Mouse (Mus musculus) hematopoietic stem cell, adult 5-6 weeks (primary cell): ENCODE measurements around the gene Mtg2. TPM values are rescaled to one million over a fixed set of nuclear protein-coding genes. Genes with fewer than 3 reads are reported as not detected.

Experiments used
- ATAC-seq, 2 experiments: fragments of 125-278 bp in 1 of 2; replicated peaks in 1 of 2; 2 replicates each; pipeline ENCODE4 v1.8.0; 2016 to 2017; ENCODE audit warnings: inconsistent platforms in 2 of 2, mild to moderate bottlenecking in 2 of 2, moderate number of reproducible peaks in 2 of 2, low read depth in 1 of 2, moderate TSS enrichment in 1 of 2; ENCODE audit not compliant: low FRiP score in 2 of 2, poor library complexity in 2 of 2, severe bottlenecking in 2 of 2, insufficient read depth in 1 of 2, low TSS enrichment in 1 of 2
- total RNA-seq: library from RNA; stranded (forward); fragments of 172-1452, 232-1000 nt; gene quantifications from 2 replicates; pipeline ENCODE4 v1.2.3, GENCODE M21; 2017

Gene Mtg2
- total RNA-seq, 1 experiment from 2014 or later: 17.3 TPM

DNA sequence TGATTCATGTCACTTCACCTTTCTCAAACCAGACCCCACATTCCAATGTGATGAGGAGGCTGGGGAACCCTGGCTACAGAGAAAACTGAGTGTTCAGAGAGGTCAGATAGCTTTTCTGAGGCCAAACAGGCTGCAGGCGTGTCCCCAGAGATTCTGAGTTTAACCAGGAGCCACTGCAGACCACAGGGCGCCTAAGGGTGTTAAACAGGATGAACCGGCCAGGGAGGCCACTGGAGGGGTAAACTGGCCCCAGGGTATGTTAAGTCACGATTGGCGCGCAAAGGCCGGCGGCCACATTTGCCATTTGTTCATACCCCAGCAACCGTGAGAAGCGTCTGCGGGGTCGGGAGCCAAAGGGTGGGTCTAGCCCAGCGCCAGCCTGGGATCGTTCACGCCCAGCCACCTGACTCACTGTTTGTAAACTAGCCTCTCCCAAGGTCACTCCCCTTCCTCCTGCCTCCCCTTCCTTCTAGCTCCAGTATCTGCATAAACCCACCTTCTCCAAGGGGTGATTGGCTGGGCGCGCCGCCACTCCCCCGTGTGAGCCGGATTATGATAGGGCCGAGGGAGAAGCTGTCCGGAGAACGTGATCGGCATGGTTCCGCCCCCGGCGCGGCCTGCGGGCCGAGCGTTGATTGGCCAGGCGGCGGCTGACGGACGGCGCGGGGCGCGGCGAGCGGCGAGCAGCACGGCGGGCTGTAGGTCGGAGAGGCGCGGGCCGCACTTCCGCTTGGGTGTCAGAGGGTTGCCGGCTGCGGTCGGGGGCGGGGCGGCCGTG, 48.5 kb downstream of the Mtg2 start, which contains the start of gene Osbpl2:
Osbpl2 (plus strand) TSS at position 646 of the 778 bp plus-strand sequence.
- ATAC-seq: peak; percentile 94 to 98

DNA sequence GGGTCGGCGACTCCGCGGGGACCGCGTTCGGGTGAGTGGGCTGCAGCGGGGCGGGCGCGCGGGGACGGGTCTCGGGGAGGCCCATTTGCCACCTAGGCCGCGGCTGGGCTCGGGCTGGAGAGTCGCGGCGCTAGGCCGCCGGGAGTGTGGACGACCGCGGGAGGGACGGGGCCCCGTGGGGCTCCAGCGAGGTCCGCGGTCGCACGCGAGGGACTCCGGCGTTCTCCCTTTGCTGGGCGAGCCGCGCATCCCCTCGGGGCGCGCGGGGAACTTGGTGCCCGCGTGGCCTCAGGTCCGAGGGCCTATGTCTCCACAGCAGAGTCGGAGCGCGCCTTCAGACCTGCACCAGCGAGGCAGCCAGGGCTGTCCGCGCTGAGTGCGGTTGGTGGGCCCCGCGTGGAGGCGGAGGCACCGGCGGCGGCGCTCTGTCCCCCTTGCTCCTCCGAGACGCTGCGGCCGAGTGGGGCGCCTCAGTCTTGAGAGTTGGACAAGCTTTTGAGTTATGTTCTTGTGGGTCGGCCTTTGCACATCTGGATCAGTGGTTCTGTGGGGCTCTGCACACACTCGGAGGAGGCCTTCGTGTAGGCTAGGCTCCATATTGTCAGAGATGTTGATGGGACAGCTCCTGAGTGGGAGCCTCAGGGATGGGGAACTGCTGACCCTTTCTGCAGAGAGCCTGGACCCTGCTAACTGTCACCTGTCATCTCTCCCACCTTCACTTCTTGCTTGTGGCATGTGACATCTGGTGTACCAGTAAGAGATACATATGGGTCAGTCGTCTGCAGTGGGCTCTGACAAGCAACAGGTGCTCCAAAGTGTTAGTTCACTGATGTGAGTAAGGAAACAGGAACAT, 49.3 kb downstream of the Mtg2 start:
- no peak; a peak in 1 of 4 replicates for ATAC-seq

DNA sequence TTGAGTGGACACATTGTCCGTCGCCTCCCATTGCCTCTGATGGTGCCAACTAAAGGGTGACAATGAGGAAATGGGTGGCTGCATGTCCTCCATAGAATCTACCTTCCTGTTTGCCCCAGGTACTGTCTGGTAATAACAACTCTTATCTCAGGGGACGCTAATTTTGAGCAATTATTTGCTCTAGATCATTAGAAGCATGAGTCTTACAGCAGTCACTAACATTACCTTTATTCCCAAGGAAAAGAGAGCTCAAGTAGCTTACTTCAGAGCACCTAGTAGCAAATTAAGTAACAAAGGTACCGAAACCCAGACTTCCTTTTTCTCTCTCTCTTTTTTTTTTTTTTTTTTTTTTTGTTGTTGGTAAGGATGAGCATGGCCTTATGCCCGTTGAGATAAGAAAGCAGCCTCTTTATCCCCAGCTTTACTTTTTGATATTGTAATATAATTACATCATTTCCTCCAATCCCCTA, 49.9 kb downstream of the Mtg2 start:
- ATAC-seq: no peak

DNA sequence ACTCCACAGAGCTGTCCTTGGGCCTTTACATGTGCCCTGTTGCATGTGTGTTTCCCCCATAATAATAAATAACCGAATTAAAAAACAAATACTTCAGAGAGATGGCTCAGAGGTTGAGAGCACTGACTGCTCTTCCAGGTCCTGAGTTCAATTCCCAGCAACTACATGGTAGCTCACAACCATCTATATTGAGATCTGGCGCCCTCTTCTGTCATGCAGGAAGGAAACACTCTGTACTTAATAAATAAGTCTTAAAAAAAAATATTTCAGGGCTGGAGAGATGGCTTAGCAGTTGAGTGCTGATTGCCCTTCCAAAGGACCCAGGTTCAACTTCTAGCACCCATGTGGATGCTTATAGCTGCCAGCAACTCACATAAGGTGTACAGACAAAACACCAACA, 53.8 kb downstream of the Mtg2 start:
- no peak for ATAC-seq

DNA sequence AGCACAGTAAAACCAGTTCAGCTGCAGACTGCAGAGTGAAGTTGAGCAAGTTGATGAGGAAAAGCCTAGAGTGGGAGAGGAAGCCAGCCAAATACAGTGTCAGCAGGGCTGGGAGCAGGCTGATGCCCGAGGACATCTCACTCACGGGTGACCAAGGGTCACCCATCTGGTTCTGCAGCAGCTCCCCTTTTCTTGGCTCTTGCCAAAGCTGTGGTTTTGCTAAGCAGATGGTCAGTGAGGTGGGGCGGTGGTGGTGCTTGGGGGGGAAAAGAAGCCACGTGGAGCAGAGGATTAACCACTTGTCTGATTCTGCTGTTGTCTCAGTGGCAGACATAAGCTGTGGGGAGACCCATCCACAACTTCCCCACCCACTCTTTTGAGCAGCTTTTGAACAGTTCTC, 55.8 kb downstream of the Mtg2 start:
- peak; percentile 23 to 42; a peak in 1 of 4 replicates for ATAC-seq

DNA sequence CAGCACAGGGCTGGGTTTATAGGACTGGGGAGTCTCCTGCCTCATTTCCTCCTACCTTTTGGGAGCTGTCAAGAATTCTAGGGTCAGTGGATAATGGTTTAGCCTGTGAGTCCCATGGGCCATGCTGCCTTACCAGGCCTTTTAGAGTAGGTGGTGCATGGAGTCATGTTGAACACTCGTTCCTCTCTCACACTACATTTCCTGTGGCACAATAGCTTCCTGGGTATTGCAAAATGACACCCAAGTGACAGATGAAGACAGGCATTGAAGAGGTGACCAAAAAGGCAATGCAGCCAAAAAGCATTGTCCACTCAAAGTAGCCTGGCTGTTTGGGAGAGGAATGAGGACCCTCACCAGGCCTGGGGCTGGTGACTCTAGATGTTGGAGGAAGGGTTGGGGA, 57.3 kb downstream of the Mtg2 start:
- peak; percentile 25 to 68; a peak in 1 of 4 replicates for ATAC-seq

DNA sequence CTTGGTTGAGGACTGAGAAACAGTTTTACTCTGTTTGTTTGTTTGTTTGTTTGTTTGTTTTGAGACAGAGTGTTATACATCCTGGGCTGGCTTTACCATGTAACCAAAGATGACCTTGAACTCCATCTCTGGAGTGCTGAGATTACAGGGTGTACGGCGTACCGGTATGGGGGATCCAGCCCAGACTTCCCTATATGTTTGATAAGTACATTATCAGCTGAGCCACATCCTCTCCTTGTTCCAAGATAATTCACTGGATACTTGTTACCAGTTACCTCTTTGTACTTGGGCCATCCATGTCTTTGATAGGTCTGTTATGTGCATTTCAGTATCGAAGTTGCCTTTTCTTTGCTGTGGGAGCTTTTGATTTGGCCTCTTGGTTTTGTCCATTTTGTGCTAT, 62.8 kb downstream of the Mtg2 start:
- ATAC-seq: no peak

DNA sequence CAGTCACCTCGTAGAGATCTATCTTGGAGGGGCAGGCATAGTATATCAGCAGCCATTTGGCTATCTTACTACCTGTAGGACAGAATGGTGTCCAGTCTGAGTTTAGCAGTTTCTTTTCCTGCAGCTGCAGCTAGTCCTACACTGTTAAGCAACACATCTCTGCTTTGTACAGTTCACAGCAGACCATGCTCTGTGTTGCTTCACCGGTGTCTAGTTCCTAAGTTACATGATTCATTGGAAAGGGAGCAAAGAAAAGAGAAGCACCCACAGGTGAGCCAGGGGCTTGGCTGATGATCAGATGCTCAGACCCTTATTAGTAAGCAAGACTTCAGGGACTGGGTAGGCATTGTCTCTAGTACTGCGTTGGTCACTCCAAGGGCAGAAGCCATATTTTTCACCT, 63.5 kb downstream of the Mtg2 start:
- ATAC-seq: no peak

DNA sequence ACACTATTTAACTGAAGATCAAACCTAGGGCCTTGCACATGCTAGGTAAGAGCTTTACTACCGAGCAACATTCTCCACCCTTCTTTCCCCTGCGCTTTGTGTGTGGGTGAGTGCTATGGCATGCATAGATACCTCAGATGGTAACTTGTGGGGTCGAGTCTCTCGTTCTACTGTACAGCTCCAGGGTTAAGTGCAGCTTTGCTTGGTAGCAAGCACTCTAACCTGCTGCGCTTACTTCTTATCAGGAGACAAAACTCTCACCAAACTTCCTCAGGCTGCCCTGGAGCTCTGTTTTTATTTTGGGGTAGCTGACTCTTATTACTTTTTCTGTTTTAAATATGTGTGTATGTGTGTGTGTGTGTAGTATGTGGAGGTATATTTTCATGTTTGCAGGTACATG, 65.0 kb downstream of the Mtg2 start:
- ATAC-seq: no peak

Other genes with a start within 250 kb of the Mtg2 start
- 20.1 and 20.9 TPM in 2 replicates for gene Taf4, start 93.9 kb upstream of the Mtg2 start, total RNA-seq
- 40.8 and 47.7 TPM in 2 replicates for gene Lsm14b, start 45.6 kb upstream of the Mtg2 start, total RNA-seq
- gene Psma7, start 28.2 kb upstream of the Mtg2 start, total RNA-seq: 301 and 338 TPM in 2 replicates
- gene Ss18l1, start 28.1 kb upstream of the Mtg2 start, total RNA-seq: 3.6 and 4.4 TPM in 2 replicates
- gene Hrh3, start 33.9 kb downstream of the Mtg2 start, total RNA-seq: not detected in 2 replicates
- gene Osbpl2, start 48.7 kb downstream of the Mtg2 start, total RNA-seq: 35.1 and 36.2 TPM in 2 replicates
- 35.0 and 45.6 TPM in 2 replicates for gene Adrm1, start 100.9 kb downstream of the Mtg2 start, total RNA-seq
- 0.20 and 1.9 TPM in 2 replicates for gene Lama5, start 155.3 kb downstream of the Mtg2 start, total RNA-seq
- 2,895 and 4,157 TPM in 2 replicates for gene Rps21, start 186.8 kb downstream of the Mtg2 start, total RNA-seq
- 9.8 and 16.8 TPM in 2 replicates for gene Cables2, start 202.9 kb downstream of the Mtg2 start, total RNA-seq
- not detected in 2 replicates for gene Rbbp8nl, start 219.3 kb downstream of the Mtg2 start, total RNA-seq